Mouse (Mus musculus) kidney, postnatal 0 days (tissue): ENCODE data around the gene Polr3a. TPM values are rescaled to one million over a fixed set of nuclear protein-coding genes. Genes with fewer than 3 reads are reported as not detected.
A peak's percentile ranks its signal among the peaks of the same experiment; 100 is the strongest.
"Not testable (repeated sequence)": the region's sequence is repeated elsewhere in the genome, so short reads cannot be mapped to it uniquely, and the experiment has no call there.

ENCODE experiments used
- ATAC-seq: fragments of 200-750 bp; cut with Nextera tagmentation; replicated peaks from 2 replicates; pipeline ENCODE4 v1.8.0; 2017; ENCODE audit warnings: low read depth, moderate number of reproducible peaks, moderate TSS enrichment, moderate library complexity; ENCODE audit not compliant: low FRiP score
- DNase-seq: peaks from one replicate; pipeline ENCODE4 v3.0.0-alpha.2; 2016; ENCODE audit warnings: low spot score
- H3K27ac ChIP-seq: fragments of 300-500 bp; sonication (generic); 2 replicates; pipeline ENCODE4 v1.5.1; 2014; ENCODE audit warnings: mild to moderate bottlenecking
- H3K27me3 ChIP-seq: fragments of 300-500 bp; sonication (generic); 2 replicates; pipeline ENCODE4 v1.6.1; 2014; ENCODE audit warnings: low read length, mixed read lengths; ENCODE audit not compliant: insufficient read depth
- H3K36me3 ChIP-seq: fragments of 300-500 bp; sonication (generic); 2 replicates; pipeline ENCODE4 v1.6.1; 2014; ENCODE audit warnings: low read length, mixed read lengths; ENCODE audit not compliant: insufficient read depth
- H3K4me1 ChIP-seq: fragments of 300-500 bp; sonication (generic); replicated peaks from 2 replicates; pipeline ENCODE4 v1.6.1; 2014; ENCODE audit warnings: antibody characterized with exemption, low read length, mixed read lengths; ENCODE audit not compliant: insufficient read depth
- H3K4me2 ChIP-seq: fragments of 300-500 bp; sonication (generic); 2 replicates; pipeline ENCODE4 v1.6.1; 2014; ENCODE audit warnings: mild to moderate bottlenecking, low read length, moderate library complexity, mixed read lengths
- H3K4me3 ChIP-seq: fragments of 300-500 bp; sonication (generic); replicated peaks from 2 replicates; pipeline ENCODE4 v1.5.1; 2014; ENCODE audit warnings: low read depth, low read length
- H3K9ac ChIP-seq: fragments of 300-500 bp; sonication (generic); 2 replicates; pipeline ENCODE4 v1.6.1; 2014; ENCODE audit warnings: low read depth, low read length
- H3K9me3 ChIP-seq: fragments of 300-500 bp; sonication (generic); replicated peaks from 2 replicates; pipeline ENCODE4 v1.6.1; 2016; ENCODE audit warnings: low read length, inconsistent platforms, mixed read lengths
- CTCF ChIP-seq: IDR thresholded peaks from 2 replicates; pipeline ENCODE4 v1.5.1; 2016; ENCODE audit warnings: antibody characterized with exemption, low read depth, mild to moderate bottlenecking, moderate library complexity
- WGBS: fragments of 180-500 bp; shearing (Covaris S2); extraction: QIAGEN DNeasy Blood & Tissue Kit; methylation state at CpG from one replicate; pipeline ENCODE4 v1.1.7; 2014; 5-methylcytosine and 5-hydroxymethylcytosine counted together
- polyA plus RNA-seq: library from polyadenylated mRNA; unstranded; fragments of >200 nt; fragmentation: Nextera tagmentation; extraction: Ambion mirVana; gene quantifications from 2 replicates; pipeline ENCODE4 v1.2.1, GENCODE M21; 2015

The Polr3a gene
- polyA plus RNA-seq, 1 experiment from 2014 or later, result 11.0 TPM

- Histone ChIP-seq H3K27ac (no peak overlapping the region), H3K4me2 (no peak overlapping the region), H3K36me3 (peaks cover 42% of the 10 kb centered on the region), H3K27me3 (no peaks in the 10 kb centered on the region), H3K9me3 (no peaks in the 10 kb centered on the region), H3K9ac (no peak overlapping the region), H3K4me1 (peaks cover 1% of the 10 kb centered on the region), H3K4me3 (no peak overlapping the region)
- DNase-seq (no peak), ATAC-seq (no peak)
- 88% methylated on average over 1 of the region's 1 CpGs for WGBS
- no peak for TF ChIP-seq CTCF
These were observed 10.6 kb upstream of the Polr3a start for GRCm38 (mm10) chr14:24497443-24497842.

DNA sequence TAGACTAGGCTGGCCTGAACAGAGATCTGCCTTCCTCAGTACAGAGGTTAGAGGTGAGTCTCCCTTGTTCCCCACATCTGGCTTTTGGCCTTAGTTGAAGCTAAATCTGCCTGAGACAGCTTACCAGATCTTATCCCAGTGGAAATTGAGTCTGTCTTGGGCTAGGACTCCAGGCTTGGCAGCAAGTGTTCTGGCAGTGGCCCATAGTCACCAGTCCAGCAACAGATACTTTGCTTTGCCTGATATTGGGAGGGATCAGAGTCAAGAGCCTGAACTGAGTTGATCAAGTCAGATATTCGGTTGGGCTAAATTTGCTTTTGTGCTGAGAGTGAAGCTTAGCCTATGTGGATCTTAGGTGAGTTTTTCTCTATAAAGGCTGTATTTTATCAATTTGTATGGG lies 9.6 kb upstream of the Polr3a start:
- Histone ChIP-seq H3K9ac (no peak overlapping the region), H3K4me3 (no peak overlapping the region), H3K27ac (no peak overlapping the region), H3K4me1 (peaks cover 6% of the 10 kb centered on the region), H3K27me3 (no peaks in the 10 kb centered on the region), H3K36me3 (peaks cover 45% of the 10 kb centered on the region), H3K4me2 (no peak overlapping the region), H3K9me3 (no peaks in the 10 kb centered on the region)
- TF ChIP-seq CTCF, result no peak
- DNase-seq (no peak), ATAC-seq (no peak)
- WGBS, result 88% methylated on average over 1 of the region's 1 CpGs

DNA sequence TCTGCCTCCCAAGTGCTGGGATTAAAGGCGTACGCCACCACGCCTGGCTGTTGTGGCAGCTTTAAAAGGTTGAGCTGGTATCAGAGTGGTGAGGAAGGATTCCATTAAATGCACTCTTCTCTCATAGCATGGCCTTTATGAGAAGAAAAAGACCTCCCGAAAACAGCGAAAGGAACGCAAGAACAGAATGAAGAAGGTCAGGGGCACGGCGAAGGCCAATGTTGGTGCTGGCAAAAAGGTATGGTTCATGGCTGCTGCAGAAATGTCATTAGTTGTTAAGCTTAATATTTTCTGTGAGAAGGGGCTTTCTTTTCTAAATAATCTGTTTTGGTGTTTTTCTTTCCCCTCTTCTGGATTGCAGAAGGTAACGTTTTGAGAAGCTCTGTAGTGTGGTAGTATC lies 6.4 kb upstream of the Polr3a start:
- DNase-seq (no peak), ATAC-seq (no peak)
- TF ChIP-seq CTCF, result no peak
- no peak overlapping the region for H3K4me3 ChIP-seq
- H3K27ac ChIP-seq, result no peak overlapping the region
- H3K9ac ChIP-seq, result no peak overlapping the region
- 78% methylated on average over 9 of the region's 9 CpGs for WGBS
- H3K36me3 ChIP-seq, result peaks cover 36% of the 10 kb centered on the region
- H3K27me3 ChIP-seq, result no peaks in the 10 kb centered on the region
- peaks cover 6% of the 10 kb centered on the region for H3K4me1 ChIP-seq
- H3K9me3 ChIP-seq, result no peaks in the 10 kb centered on the region
- H3K4me2 ChIP-seq, result no peak overlapping the region

DNA sequence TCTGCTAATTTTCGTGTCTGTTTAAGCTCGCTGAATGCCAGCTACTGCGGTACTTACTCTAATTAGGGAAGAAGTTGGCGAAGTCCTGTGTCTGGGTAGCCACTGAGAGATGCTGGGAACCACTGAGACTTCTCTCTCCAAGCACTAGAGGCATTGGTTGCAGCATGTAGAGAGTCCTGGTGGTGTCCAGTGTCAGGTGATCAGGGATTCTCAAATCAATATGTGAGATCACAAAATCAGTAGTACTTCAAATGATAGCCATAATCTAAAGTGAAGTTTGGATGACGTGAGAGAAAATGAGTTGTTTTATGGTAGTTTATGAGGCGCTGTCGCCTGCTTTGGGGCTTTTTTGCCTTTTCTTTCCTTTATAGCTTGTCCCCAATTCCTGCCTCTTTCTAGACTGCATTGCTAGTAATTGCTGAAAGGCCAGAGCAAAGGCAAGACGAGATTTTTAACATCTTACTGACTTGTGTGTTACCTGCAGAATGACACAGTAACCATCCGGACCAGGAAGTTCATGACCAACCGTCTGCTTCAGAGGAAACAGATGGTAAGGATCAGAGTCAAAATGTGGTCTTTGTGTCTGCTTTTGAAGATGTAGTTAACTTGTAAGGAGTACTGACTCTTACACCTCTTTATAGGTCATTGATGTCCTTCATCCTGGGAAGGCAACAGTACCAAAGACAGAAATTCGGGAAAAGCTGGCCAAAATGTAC lies 4.6 kb upstream of the Polr3a start:
- Histone ChIP-seq H3K36me3 (peaks cover 17% of the 10 kb centered on the region; the same call in 1 of the 2 replicates), H3K27me3 (no peaks in the 10 kb centered on the region), H3K27ac (peak overlapping the region; percentile 91), H3K4me3 (peak overlapping the region; percentile 87), H3K9me3 (no peaks in the 10 kb centered on the region), H3K9ac (peak overlapping the region; percentile 91), H3K4me2 (peak overlapping the region; percentile 60), H3K4me1 (peaks cover 6% of the 10 kb centered on the region)
- TF ChIP-seq CTCF, result no peak
- DNase-seq (peak; percentile 65), ATAC-seq (0 out of 2 replicates have a peak, but pooled peaks have one; percentile 4)
- 3% methylated on average over 11 of the region's 11 CpGs for WGBS

- Histone ChIP-seq H3K27me3 (no peaks in the 10 kb centered on the region), H3K4me3 (peak overlapping the region; percentile 87), H3K4me1 (peaks cover 10% of the 10 kb centered on the region), H3K9me3 (no peaks in the 10 kb centered on the region), H3K27ac (peak overlapping the region; percentile 91), H3K36me3 (peaks cover 10% of the 10 kb centered on the region; the same call in 1 of the 2 replicates), H3K4me2 (peak overlapping the region; percentile 60), H3K9ac (peak overlapping the region; percentile 91)
- ATAC-seq (peak; percentile 94), DNase-seq (peak; percentile 98)
- WGBS, result under 1% methylated on average over 64 of the region's 64 CpGs
- TF ChIP-seq CTCF, result no peak
These were observed 3.8 kb upstream of the Polr3a start for GRCm38 (mm10) chr14:24490468-24491265.

DNA sequence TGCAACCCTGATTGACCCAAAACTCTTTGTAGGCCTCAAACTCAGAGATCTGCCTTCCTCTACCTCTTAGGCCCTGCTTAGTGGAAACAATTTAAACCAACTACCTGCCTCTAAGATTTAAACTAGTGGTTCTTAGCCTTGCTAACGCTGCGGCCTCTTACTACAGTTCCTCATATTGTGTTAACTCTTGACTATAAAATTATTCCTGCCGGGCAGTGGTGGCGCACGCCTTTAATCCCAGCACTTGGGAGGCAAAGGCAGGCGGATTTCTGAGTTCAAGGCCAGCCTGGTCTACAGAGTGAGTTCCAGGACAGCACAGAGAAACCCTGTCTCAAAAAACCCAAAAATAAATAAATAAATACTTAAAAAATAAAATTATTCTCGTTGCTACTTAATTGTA lies 2.9 kb upstream of the Polr3a start:
- H3K27me3 ChIP-seq, ATAC-seq, H3K4me2 ChIP-seq, H3K9me3 ChIP-seq, H3K36me3 ChIP-seq, DNase-seq, H3K27ac ChIP-seq, H3K4me3 ChIP-seq, H3K9ac ChIP-seq: not testable (repeated sequence)
- peaks cover 15% of the 10 kb centered on the region for H3K4me1 ChIP-seq
- WGBS, result 91% methylated on average over 7 of the region's 7 CpGs
